Mouse (Mus musculus): ENCODE measurements around the gene Phyhd1.

Gene Phyhd1

DNA sequence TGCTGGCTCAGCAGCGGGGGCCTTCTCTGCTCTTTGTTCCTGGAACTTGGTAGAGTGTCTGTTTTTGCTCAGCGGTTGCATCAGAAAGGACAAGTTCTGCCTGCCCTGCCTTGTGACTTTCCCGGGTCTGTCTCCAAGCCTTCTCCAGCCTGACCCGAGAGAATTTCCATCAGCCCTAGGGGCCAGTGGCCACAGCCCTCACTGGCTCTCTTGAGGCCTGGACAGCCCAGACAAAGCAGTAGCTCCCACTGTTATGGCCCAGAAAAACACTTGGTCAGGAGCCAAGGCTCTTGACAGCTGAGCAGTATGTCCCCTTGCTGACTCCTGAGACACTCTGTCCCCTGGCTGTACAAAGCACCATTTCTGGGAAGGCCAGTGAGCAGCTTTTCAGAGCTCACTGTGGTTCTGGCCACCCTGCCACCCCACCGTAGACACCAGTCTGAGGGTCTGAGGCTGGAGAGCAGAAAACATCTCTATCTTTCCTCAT lies at the start of gene Phyhd1:
Gene Phyhd1 (plus strand): TSS at position 437 of the 487 bp plus-strand sequence.
- DNase-seq (ENCODE audit: low read depth, low spot score), result no peak

DNA sequence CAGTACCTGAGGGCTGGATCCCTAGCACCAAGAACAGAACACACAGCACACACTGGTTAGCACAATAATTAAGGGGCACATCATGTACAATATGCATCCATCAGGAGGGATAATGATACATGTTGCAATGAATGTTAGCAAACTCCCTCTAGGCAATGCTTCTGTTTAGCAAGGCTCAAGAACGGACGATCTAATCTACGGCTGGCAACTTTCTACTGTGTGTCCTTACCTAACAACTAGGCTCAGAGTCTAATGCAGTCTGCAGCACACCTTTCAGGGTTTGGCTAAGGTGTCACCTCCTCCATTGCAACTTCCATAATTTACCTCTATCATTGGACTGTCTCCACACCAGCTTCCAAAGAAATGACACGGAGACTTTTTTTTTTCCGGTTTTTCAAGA lies 49.7 kb upstream of the Phyhd1 start:
- no peak for DNase-seq (ENCODE audit: low read depth, low spot score)

GRCm38 (mm10) chr2:30235593-30235992 lies 30.4 kb upstream of the Phyhd1 start:
- no peak for DNase-seq (ENCODE audit: low read depth, low spot score)

DNA sequence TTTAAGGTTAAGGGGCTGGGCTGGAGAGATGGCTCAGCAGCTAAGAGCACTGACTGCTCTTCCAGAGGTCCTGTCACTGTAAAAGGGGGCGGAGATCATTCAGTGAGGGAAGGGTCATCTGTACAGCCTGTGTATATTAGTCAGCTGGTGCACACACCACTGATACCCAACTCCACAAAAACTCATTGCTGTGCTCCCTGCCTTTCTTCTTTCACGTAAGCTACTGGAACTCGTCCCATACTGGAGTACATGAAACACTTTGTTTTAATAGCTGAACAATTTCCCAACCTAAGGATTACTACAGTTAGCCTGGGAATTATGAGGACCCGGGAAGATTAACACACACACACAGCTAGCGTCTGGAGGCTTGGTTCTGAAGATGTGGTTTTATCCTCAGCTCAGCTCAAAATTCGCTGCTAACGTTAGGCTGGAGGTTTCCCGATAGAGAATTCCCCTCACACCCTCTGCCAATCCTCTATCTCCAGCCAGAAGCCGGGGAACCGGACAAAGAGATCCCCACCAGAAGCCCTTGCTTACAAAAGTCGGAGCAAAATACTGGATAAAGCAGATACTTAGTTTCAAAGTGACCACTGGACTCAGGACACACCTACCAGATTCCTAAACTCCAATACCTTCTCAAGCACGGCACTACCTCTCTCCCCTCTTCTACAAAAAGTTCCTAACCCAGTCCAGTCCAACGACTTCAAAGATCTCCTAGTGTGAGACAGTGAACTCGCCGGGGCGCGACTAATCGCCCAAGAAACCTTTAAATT lies 29.4 kb upstream of the Phyhd1 start:
- no peak for DNase-seq (ENCODE audit: low read depth, low spot score)

GRCm38 (mm10) chr2:30237199-30237880 lies 28.7 kb upstream of the Phyhd1 start, which contains the start of gene Lrrc8a:
Lrrc8a (plus strand) TSS chr2:30237715.
- peak; percentile 98 for DNase-seq (ENCODE audit: low read depth, low spot score)

- peak; percentile 82 for DNase-seq (ENCODE audit: low read depth, low spot score)
These were observed 28.1 kb upstream of the Phyhd1 start for GRCm38 (mm10) chr2:30237881-30238280.

GRCm38 (mm10) chr2:30238906-30239465 lies 27.0 kb upstream of the Phyhd1 start:
- DNase-seq (ENCODE audit: low read depth, low spot score), result no peak

DNA sequence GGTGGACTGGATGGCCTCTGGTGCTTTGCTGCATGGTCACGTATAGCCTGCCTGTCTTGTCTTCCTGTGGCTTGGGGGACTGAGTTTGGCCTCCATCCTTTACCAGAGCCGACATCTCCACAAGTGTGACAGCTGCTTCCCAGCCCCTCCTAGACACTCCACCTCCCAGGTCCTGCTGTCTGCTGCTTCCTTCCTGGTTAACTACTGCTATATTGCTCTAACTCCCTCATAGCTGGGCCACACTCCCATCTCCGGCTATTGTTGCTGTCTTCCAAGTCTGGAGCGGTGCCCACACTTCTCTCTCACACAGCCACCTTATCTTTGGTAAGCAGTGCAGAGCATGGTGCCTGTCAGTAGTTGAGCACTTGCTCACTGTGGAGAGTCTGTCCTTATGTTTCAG lies 26.2 kb upstream of the Phyhd1 start:
- no peak for DNase-seq (ENCODE audit: low read depth, low spot score)

DNA sequence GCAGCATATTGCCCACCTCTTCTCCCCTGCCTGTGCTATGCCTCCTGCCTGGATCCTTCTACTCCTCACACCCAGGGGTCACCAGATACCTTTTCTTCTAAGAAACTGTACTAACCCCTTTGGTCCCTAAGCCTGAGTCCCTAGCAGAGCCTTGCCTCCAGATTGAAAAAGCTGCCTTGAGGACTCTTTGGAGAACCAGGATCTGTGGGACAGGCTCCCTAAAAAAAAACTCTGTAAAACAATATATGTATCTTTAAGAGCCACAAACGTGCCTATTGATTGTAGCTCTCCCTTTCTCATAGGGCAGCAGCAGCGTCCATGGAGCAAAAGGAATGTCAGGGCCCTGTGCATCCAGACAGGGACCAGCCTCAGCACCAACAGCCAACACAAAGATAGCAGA lies 25.7 kb upstream of the Phyhd1 start, which contains the start of gene Gm28035:
Gene Gm28035 (plus strand): TSS at position 301 of the 400 bp plus-strand sequence.
- no peak for DNase-seq (ENCODE audit: low read depth, low spot score)

GRCm38 (mm10) chr2:30242509-30242908 lies 23.5 kb upstream of the Phyhd1 start:
- peak; percentile 95 for DNase-seq (ENCODE audit: low read depth, low spot score)

DNA sequence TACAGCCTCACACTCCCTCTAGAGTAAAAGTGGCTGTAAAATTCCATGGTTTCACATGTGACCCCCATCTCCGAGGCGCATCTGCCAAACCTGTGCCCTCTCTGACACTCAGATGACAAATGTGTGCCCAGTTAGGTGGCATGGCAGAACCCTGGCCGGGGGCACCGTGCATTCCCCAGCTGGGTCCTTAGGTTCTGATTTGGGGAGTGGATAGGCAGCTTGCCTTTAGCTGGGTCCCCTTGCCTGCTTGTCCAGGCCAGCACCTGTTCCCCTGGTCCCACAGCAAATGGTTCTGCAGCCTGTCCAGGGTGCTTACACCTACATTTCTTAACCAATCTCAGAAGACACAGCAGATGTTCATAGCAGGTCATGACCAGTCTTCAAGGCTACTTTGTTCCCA lies 22.6 kb upstream of the Phyhd1 start:
- DNase-seq (ENCODE audit: low read depth, low spot score), result no peak

DNA sequence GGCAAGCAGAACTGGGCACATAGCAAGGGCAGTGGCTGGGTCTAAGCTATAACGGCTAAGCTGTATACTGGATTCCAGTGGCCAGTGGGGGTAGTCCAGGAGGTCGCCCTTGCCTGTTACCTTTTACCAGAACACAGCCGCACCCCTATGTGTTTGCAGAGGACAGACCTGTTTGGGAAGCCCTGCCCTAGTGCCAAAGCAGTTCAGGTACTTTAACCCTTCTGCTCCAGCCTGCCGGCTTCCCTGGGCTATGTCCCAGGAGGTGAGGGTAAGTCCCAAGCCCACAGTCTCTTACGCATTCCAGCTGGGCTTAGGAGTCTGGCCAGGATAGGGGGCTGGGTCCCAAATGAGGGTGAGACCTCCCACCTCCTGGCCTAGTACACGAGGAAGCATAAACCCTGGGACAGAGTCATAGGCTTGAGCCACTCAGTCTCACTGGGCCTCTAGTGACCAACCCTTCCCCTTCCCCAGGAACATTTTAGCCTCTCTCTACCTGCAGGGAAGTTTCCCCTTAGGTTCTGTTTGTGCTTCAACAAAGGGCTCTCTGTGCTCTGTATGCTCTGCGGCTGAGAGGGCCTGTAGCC lies 21.3 kb upstream of the Phyhd1 start:
- no peak for DNase-seq (ENCODE audit: low read depth, low spot score)

- DNase-seq (ENCODE audit: low read depth, low spot score), result no peak
These were observed 19.0 kb upstream of the Phyhd1 start for GRCm38 (mm10) chr2:30247036-30247435.

GRCm38 (mm10) chr2:30247681-30248080 lies 18.3 kb upstream of the Phyhd1 start:
- DNase-seq (ENCODE audit: low read depth, low spot score), result no peak

DNA sequence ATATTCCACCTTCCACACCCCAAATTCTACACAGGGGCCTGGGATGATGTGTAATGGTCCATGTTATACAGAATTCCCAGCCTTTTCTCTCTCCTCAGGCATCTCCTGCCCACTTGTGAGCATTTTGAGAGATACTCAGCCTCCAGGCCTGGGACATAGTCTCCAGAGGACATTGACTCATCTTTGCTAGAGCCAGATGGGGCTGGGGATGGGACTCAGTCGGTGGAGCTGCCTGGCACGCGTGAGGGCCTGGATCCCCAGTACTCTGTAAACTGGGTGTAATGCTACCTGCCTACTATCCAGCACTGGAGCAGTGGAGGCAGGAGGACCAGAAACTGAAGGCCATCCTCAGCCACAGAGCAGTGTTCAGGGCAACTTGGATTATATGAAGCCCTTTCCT lies 16.8 kb upstream of the Phyhd1 start:
- no peak for DNase-seq (ENCODE audit: low read depth, low spot score)

- no peak for DNase-seq (ENCODE audit: low read depth, low spot score)
These were observed 15.6 kb upstream of the Phyhd1 start for GRCm38 (mm10) chr2:30250166-30251128.

DNA sequence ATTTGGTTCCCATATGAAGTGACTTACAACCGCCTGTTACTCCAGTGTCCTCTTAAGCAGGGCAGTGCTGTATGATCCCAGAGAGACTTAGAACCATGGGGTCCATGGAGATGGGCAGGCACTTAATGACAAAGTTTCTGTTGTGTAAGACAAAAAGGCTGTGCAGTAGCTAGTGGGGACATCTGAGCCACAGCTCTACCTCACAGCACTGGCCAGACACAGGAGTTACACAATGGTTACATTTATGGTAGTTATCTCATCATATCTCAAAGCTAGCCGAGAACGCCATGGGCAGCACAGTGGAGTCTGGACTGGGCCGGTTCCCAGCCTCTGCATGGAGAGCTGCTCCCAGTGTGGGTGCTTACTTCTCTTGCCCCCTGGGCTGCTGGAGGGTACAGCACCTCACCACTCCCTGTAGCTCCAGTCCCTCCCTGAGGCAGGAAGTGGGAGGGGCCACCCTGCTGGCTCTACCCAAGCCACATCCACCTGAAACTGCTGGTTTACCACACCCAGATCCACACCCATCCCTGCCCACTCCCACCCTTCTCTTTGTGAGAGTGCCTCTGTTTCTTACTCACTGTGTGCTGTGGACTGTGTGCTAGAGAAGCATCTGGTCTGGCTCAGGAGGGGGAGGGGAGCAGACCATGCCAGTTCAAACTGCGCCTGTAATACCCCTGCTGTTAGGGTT lies 14.4 kb upstream of the Phyhd1 start:
- DNase-seq (ENCODE audit: low read depth, low spot score), result peak; percentile 87

DNA sequence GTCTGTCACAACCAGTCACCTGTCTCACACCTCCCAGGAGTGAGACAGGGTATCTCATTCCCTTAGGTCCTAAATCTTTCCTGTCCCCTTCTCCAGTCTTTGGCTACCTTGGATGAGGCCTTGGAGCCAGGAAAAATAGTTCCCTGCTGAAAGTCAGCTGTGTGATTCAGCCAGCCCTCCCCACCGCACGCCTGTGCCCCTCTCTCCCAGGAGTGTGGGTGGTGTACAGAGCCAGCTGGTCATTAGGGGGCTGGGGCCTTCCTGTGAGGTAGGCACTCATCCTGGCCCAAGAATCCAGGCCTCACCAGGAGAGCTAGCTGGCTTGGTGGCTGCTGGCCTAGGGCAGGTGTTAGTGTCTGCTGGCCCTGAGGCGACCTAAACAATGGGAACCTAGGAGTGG lies 13.5 kb upstream of the Phyhd1 start:
- no peak for DNase-seq (ENCODE audit: low read depth, low spot score)

DNA sequence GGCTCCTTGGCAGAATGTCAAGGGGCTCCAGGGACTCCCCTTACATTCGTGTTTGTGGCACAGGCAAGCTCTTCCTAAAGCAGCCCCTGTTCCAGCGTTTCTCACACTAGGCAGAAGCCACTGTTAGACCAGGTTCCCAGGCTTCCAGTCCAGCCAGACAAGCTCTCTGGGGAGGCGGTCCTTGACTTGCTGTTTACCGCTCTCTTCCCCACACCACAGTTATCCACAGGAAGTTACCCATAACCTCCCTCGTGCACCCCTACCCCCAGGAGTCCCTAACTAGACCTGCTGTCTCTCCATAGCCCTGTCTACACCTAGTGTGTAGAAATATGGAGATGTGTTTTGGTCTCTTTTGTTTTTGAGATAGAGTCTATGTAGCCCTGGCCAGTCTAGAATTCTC lies 12.2 kb upstream of the Phyhd1 start:
- no peak for DNase-seq (ENCODE audit: low read depth, low spot score)

DNA sequence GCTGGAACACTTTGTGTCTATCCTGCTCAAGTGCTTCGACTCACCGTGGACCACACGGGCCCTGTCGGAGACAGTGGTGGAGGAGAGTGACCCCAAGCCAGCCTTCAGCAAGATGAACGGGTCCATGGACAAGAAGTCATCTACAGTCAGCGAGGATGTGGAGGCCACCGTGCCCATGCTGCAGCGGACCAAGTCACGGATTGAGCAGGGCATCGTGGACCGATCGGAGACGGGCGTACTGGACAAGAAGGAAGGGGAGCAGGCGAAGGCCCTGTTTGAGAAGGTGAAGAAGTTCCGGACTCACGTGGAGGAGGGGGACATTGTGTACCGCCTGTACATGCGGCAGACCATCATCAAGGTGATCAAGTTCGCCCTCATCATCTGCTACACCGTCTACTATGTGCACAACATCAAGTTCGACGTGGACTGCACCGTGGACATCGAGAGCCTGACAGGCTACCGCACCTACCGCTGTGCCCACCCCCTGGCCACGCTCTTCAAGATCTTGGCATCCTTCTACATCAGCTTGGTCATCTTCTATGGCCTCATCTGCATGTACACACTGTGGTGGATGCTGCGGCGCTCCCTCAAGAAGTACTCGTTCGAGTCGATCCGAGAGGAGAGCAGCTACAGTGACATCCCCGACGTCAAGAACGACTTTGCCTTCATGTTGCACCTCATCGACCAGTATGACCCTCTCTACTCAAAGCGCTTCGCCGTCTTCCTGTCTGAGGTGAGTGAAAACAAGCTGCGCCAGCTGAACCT lies 10.2 kb upstream of the Phyhd1 start:
- no peak for DNase-seq (ENCODE audit: low read depth, low spot score)

All from R1 (cell line).